Mouse (Mus musculus): ENCODE results near the gene Zfp541. TPM values are rescaled to one million over a fixed set of nuclear protein-coding genes. Genes with fewer than 3 reads are reported as not detected.

Zfp541 gene
- total RNA-seq, 2 experiments from 2014 or later, result 0.31 TPM; not detected in 1

- ATAC-seq (replicated peaks; ENCODE audit: poor library complexity, severe bottlenecking), result no peak
These were observed 446 bp downstream of the Zfp541 start for GRCm38 (mm10) chr7:16062099-16062420.

- ATAC-seq (replicated peaks; ENCODE audit: poor library complexity, severe bottlenecking), result peak; percentile 46
These were observed 1.9 kb downstream of the Zfp541 start for GRCm38 (mm10) chr7:16063490-16063889.

DNA sequence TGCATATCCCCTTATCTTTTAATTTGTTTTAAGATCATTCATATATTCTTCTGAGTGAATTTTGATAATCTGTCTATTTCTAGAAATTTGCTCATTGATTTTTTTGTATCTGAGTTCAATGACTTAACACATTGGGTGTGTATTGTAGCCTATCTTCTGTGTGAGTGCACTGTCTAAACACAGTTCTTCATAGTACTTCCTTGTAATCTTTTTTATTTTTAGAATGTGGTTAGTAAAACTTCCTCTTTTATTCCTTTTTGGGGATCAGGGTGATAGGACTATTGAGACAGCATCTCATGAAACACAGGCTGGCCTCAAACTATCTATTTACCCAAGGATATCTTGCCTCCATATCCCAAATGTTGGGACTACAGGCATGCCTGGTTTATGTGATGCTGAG lies 9.2 kb downstream of the Zfp541 start:
- peak; percentile 98 for ATAC-seq (replicated peaks; ENCODE audit: poor library complexity, severe bottlenecking)

DNA sequence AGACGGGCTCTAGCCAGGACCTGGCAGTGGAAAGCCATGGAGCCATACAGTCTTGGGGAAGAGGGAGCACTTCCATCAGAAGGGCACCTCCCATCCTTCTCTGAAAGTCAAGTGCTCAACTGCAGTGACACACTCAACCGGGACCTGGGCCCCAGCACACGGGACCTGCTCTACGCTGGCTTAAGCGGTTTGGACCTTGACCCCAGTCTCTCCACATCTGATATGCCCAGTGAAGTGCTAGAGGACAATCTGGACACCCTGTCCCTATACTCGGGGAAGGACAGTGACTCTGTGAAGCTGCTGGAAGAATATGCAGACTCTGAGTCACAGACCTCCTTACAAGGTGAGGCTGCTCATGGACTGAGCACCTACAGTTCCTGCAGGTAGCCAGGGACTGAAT lies 10.3 kb downstream of the Zfp541 start:
- no peak for ATAC-seq (replicated peaks; ENCODE audit: poor library complexity, severe bottlenecking)

- no peak for ATAC-seq (replicated peaks; ENCODE audit: poor library complexity, severe bottlenecking)
These were observed 18.3 kb downstream of the Zfp541 start for GRCm38 (mm10) chr7:16079947-16080346.

DNA sequence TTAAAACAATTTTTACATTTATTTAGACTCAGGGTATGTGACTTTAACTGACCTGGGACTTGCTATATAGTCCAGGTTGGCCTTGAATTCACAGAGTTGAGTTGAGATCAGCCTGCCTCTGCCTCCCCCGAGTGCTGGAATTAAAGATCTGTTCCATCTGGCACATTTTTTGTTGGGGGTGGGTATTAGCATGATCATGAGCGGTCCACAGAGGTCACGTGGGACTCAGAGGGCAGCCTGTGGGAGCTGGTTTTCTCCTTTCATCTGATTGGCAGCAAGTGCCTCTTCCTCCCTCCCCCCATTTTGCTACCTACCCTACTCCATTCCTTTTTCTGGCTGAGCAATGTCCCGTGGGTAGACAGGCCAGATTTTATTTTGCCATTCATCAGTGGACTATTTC lies 19.0 kb downstream of the Zfp541 start:
- no peak for ATAC-seq (replicated peaks; ENCODE audit: poor library complexity, severe bottlenecking)

- 0 out of 2 replicates have a peak, but pooled peaks have one; percentile 5 for ATAC-seq (replicated peaks; ENCODE audit: poor library complexity, severe bottlenecking)
These were observed 21.7 kb downstream of the Zfp541 start for GRCm38 (mm10) chr7:16083361-16083760.

GRCm38 (mm10) chr7:16087587-16087986 lies 26.0 kb downstream of the Zfp541 start:
- ATAC-seq (replicated peaks; ENCODE audit: poor library complexity, severe bottlenecking), result no peak

GRCm38 (mm10) chr7:16094592-16094991 lies 33.0 kb downstream of the Zfp541 start:
- ATAC-seq (replicated peaks; ENCODE audit: poor library complexity, severe bottlenecking), result no peak

- peak; percentile 83 for ATAC-seq (replicated peaks; ENCODE audit: poor library complexity, severe bottlenecking)
These were observed 36.7 kb downstream of the Zfp541 start, which contains the start of gene Napa for GRCm38 (mm10) chr7:16098021-16099017. Napa (plus strand) TSS chr7:16098458.

DNA sequence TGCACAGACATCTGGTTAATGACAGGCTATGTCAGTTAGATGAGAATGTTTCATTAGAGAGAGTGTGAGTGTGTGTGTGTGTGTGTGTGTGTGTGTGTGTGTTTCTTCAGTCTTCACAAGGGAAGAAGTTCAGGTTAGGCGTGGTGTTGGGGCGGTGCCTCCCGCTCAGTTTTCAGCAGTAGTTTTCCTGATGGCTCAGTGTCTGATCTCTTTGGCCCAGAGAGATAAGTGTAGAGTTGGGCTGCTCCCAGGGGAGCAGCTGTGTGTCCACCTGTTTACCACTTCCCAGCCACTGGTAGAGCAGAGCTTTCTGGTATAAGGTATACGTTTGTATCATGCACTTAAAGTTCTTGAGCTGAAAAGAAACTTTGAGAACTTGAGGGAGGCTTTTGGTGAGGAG lies 38.3 kb downstream of the Zfp541 start:
- ATAC-seq (replicated peaks; ENCODE audit: poor library complexity, severe bottlenecking), result no peak

GRCm38 (mm10) chr7:16101081-16101480 lies 39.5 kb downstream of the Zfp541 start:
- ATAC-seq (replicated peaks; ENCODE audit: poor library complexity, severe bottlenecking), result no peak

- ATAC-seq (replicated peaks; ENCODE audit: poor library complexity, severe bottlenecking), result no peak
These were observed 40.3 kb downstream of the Zfp541 start for GRCm38 (mm10) chr7:16101726-16102475.

DNA sequence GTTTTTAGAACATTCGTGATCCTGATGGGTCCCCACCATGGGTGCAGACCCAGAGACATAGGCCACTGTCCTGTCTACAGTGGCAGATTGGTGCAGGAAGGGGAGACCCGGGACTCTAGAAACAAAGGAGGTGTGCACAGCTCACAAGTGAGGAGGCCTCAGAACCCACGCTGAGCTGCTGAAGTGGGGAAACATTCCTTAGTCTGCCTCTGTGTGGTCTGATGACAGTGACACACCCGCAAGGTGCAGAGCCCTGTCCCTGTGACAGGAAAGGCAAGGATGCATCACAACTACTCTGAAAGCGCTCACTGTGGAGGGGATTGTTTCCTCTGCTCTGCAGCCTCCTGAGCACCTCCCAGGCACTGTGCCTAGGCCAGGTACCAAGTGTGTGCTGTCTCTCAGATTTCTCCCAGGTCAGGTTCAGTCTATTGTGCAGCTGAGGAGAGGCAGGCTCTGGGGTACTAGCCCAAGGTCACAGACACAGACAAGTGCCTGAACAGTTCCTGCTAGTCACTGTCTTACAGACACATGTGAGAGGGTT lies 41.1 kb downstream of the Zfp541 start:
- no peak for ATAC-seq (replicated peaks; ENCODE audit: poor library complexity, severe bottlenecking)

DNA sequence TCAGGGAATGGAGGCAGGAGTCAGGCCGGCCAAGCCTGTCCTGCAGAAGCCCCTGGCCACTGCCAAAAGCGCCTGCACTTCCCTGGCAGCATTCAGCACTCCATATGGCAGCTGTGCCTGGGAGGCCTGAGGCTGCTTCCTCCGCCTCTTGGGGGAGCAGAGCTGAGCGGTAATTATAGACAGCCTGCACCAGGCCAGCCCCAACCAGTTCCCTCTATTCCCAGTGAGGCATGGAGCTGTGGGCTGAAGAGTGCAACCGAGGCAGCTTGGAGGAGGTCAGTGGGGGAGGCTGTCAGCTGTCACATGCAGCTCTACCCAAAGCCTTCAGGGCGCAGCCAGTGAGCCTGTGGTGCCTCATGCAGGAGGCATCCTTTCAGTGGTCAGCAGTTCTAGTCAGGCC lies 42.1 kb downstream of the Zfp541 start:
- no peak for ATAC-seq (replicated peaks; ENCODE audit: poor library complexity, severe bottlenecking)

DNA sequence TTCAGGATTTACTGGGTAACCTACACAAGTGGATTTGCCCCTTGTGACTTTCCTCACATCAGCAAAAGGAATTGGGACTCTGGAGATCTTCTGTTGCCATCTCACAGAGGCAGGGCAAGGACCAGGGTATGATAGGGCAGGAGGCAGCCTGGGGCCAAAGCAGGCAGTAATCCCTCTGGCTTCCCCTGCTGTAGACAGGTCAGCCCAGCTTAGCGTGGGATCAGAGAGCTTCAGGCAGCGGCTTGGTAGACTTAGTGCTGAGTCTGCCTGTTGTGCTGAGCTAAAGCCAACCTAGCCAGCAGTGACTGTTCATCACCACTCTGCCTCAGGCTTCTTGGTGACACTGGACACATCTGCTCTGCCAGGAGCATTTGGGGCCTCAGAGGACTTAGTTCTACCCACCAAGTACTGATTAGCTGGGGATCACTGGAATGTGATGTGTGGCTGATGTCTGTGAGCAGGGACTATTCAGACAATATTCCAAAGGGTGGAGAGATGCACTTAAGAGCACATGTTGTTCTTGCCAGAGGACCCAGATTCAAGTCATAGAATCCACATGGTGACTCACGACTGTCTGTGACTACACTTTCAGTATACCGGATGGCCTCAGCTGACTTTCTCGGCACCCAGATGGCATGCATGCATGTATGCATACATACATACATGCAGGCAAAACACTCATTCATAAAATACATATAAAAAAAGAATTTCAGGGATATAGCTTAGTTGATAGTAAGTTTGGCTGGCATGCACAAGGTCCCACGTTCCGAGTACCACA lies 43.2 kb downstream of the Zfp541 start:
- no peak for ATAC-seq (replicated peaks; ENCODE audit: poor library complexity, severe bottlenecking)

- ATAC-seq (replicated peaks; ENCODE audit: poor library complexity, severe bottlenecking), result no peak
These were observed 47.4 kb downstream of the Zfp541 start for GRCm38 (mm10) chr7:16108886-16109542.

GRCm38 (mm10) chr7:16110158-16110557 lies 48.5 kb downstream of the Zfp541 start:
- no peak for ATAC-seq (replicated peaks; ENCODE audit: poor library complexity, severe bottlenecking)

DNA sequence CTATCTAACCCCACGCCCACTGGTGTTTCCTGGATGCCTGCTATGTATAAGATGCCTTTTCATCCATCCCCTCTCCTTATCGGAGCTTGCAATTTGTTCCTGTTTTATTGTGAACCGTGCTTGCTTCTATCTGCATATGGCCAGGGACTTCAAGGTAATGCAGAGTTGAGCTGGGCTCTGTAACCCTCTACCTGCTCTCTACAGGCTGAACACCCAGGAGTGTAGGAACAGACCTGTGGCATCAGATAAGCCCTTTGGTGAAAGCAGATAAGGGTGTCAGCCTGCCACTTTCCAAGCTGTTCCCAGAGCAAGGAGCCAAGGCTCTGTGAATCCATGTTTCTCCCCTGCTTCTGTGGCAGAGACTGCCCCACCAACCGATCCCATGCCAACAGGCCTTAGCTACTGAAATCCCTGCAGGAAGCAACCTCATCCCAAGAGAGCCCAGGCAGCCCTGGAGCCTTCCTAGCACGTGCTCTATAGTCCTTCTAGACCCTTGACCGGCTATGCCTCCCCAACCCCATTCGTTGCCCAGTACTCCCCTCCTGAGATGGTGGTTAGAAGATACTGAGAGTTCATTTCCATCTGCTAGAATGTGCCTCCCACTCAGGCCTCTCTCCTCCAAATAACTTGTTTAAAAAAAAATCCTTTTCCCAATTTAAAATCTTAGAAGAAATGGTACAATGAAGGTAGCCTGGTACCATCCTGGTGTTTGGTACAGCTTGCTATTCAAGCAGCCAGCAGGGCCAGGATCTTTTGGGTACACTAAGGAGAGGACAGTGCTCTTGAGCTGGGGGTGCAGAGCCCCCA lies 49.9 kb downstream of the Zfp541 start:
- ATAC-seq (replicated peaks; ENCODE audit: poor library complexity, severe bottlenecking), result no peak
